Mouse (Mus musculus) spleen, postnatal 36 days (tissue): ENCODE measurements around the gene Daxx.
"Not testable (repeated sequence)": the region's sequence is repeated elsewhere in the genome, so short reads cannot be mapped to it uniquely, and the experiment has no call there.

Experiments
- DNase-seq, 2 experiments: peaks; one replicate each; pipeline ENCODE4 v3.0.0; 2022; ENCODE audit warnings: low spot score in 2 of 2, mixed read lengths in 1 of 2

Daxx gene

DNA sequence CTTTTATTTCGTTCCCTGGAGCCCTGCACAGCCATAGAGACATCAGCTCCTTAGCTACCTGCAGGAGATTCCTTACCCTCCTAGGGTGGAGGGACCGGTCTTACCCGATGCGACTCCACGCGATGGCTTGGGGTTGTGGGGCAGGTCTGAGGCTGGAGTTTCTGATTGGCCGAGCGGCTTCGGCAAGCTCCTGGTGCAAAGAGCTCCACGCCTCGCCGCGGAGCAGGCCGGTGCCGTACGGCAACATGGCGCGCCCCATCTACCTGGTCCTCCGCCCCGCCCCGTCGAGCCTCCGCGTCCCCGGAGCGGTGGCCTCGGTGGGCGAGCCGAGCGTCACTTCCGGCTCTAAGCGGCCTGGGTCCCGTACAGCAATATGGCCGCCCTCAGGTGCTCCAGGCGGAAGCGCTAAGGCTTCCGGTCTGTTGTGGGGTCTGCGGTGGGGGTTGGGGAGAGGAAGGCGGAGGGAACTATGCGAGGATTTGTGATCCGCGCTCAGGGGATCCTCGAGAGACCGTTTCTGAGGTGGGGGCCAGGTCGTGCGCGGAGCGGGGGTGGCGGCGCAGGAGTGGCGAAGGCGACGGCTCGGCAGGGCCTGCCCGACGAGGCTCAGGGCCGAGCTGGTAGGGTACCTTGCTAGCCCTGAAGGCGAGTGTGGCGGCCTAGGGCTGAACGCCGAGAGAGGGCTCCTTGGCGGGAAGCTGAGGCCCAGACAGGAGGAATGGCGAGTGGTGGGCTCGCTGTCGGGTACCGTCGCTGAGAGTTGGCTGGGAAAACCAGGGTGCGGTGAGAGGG is at the start of gene Daxx:
TSS of gene Daxx (plus strand) at position 338 of the 792 bp plus-strand sequence.
- DNase-seq, result peak; percentile 99

DNA sequence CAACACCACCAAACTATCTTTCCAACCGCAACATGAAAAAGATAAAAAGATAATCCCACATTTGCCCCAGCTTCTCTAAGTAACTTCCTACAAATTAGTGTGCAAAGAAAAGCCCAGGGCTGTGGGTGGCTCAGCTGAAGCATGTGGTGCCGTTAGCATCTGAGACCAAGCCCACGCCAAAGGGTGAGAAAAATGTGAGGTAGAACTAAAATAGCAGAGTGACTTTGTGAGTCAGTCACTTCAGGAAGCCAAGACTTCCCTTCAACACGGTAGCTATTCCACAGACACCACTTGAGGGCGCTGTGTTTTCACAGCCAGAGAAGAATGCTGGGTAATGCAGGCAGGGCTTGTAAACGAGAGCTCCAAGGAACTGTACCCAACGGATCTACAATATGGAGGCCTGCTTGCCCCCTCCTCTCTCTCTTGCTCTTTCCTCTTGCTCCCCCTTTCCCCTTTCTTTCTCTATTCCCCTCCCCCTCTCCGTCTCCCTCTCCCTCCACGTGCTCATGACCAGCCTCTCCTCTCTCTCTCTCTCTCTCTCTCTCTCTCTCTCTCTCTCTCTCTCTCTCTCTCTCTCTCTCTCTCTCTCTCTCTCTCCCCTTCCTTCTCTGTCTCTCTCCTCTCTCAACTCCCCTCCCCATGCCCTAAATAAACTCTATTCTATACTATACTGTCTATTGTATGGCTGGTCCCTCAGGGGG is 43.7 kb upstream of the Daxx start:
- peak; percentile 60 to 63 for DNase-seq

DNA sequence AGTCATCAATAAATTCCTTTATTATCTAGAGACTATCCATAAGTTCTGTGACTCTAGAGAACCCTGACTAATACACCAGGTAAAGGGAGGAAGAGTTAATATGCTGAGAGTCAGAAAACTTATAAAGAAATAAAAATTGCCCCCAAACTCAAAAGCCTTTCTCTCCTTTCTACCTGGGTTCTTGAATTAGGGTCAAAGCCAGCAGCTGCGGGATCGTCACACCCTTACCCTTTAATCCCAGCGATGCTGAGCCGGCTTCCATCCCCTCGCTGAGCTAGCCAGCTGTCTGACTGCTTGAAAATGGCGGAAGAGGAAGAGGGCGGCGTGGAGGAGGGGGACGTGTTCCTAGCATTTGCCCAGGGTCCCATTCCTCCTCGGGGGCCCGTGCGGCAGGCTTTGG is 35.7 kb upstream of the Daxx start, which contains the start of gene Gm7029:
TSS of gene Gm7029 (plus strand) at position 301 of the 400 bp plus-strand sequence.
- DNase-seq, result not testable (repeated sequence)

DNA sequence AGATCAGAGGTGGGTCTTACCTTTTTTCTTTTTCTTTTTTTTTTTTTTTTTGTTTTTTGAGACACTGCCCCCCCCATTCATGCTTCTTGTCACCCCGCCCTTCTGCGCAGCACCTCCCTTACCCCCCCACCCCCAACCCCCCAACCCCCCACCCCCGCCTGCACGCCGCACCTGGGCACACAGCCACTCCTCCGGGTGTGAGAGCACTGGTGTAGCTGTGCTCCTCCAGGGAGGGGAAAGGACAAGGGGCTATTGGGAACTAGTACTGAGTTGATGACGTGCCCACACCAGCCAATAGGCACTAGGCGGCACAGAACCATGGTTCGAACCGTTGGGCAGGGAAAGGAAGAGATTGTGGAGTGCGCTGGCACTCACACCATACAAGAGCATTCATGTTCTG is 34.8 kb upstream of the Daxx start:
- DNase-seq, result no peak

DNA sequence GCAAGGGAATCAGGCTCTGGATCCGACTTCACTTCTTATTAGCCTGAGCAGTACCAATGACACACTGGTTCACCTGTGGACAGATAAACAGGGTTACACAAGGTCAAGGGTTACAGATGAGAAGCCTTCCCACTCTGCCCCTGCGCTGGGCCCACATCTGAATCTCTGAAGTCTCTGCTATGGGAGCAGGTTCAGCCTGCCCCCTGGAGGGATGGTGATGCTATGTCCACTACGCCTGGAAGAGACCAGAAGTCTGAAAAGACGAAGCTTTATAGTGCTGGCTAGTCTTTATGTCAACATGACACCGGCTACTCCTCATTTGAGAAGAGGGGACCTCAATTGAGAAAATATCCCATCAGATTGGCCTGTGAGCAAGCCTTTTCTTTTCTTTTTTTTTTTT is 33.4 kb upstream of the Daxx start:
- not testable (repeated sequence) for DNase-seq

DNA sequence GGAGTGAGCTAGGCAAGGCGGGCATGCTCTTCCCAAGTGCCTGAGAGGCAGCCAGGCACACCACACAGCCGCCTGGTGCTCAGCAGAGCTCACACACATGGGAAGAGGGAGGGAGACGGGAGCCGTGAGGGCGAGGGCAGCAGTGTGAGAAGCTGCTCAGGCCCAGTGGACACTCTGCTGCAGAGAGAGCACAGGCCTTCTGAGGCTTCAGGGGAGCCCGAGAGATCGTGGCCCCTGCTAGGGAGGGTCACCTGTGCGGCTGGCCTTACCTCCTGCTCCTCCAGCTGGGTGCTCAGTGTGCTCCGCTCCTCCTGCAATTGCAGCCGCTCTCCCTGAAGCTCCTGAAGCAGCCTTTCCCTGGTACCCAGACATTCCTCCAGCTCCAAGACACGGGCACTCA is 24.9 kb upstream of the Daxx start:
- not testable (repeated sequence) for DNase-seq

DNA sequence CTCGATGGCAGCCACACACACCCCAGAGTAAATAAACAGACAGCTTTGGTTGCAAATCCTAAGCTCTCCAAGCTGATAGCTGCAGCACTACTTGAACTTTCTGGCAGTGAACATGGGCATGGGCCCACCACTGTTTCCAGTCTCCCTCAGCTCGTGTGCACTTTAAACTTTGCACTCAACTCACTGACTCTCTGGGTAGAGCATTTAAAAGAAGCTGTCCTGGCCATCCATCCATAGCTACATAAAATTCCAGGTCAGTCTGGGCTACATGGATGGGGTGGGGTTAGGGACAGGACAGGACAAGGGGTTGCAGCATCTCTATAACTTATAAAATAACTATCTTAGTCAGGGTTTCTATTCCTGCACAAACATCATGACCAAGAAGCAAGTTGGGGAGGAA is 21.4 kb upstream of the Daxx start:
- DNase-seq, result not testable (repeated sequence)

DNA sequence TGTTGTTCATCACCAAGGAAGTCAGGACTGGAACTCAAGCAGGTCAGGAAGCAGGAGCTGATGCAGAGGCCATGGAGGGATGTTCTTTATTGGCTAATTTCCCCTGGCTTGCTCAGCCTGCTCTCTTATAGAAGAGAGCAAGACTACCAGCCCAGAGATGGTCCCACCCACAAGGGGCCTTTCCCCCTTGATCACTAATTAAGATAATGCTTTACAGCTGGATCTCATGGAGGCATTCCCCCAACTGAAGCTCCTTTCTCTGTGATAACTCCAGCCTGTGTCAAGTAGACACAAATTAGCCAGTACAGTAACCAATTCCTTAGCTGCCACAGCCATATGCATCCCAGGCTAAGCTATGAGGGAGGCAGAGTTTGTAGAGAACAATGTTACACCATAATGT is 21.0 kb upstream of the Daxx start:
- not testable (repeated sequence) for DNase-seq

DNA sequence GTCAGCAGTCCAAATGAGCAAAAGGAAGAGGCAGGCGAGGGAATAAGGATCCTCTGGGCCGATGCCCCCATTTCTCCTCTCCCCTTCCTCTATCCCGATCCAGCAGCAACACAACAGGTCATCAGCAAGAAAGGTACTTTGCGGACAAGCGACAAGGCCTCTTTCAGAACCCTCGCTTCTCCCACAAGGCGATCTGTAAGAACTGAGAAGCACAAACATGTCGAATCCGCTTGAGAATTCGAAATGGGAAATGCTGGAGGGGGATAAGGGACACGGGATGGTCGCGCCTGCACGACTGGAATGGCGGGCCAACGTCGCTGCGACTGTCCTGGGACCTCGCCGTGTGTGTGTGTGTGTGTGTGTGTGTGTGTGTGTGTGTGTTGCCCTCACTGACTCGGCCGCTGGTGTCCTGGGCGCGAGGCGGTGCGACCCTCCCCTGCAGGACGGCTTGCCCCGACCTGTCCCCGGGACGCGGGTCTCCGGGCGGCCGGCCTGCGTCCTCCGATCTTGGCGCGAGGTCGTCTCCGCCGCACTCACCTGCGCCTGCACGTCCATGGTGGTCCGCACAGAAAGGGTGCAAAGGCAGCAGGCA is 19.2 kb upstream of the Daxx start:
- not testable (repeated sequence) for DNase-seq

DNA sequence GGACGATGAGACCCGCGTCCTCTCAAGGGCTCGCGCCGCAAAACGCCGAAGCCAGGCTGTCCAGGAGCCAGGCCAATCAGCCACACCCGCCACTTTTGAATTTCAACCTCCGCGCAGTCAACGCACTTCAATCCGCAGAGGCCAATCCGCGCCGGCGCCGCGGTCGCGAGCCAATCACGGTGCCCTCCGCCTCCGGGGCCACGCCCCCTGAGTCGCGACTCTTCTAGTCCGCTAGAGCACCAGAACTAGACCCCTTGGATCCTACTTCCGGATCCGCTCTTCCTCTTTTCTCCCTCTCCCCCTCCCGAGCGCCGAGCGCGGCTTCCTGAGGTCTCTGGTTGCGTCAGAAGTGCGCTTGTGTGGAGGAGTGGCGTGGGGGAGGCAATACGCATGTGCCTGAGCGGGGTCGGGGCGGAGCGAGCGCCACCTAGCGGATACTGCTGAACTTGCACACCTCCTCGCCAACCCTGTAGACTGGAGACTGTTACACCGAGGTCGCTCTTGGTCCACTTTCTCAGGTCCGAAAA is 18.6 kb upstream of the Daxx start, which contains the start of gene Kifc1:
TSS of gene Kifc1 (minus strand) at position 129 of the 527 bp plus-strand sequence.
- peak; percentile 100 for DNase-seq

DNA sequence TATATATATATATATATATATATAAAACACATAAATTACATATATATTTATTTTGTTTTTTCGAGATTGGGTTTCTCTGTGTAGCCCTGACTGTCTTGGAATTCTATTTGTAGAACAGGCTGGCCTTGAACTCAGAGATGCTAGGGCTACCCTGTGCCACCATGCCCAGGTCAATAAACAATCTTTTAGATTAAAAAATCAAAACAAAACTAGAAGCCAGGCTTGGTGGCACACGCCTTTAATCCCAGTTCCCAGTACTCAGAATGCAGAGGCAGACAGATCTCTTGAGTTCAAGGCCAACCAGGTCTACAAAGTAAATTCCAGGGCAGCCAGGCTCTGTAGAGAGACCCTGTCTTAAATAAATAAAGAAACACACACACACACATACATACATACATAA is 17.9 kb upstream of the Daxx start:
- no peak for DNase-seq

DNA sequence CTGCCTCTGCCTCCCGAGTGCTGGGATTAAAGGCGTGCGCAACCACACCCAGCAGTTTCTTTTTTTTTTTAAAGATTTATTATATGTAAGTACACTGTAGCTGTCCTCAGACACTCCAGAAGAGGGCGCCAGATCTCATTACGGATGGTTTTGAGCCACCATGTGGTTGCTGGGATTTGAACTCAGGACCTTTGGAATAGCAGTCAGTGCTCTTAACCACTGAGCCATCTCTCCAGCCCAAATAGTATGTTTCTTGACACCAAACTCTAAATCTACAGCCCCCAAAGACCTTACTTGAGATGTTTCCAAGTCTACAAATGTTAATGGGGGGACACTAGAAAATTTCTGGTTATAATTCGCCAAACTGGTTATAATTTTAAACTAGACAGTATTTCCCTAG is 17.3 kb upstream of the Daxx start:
- DNase-seq, result not testable (repeated sequence)

DNA sequence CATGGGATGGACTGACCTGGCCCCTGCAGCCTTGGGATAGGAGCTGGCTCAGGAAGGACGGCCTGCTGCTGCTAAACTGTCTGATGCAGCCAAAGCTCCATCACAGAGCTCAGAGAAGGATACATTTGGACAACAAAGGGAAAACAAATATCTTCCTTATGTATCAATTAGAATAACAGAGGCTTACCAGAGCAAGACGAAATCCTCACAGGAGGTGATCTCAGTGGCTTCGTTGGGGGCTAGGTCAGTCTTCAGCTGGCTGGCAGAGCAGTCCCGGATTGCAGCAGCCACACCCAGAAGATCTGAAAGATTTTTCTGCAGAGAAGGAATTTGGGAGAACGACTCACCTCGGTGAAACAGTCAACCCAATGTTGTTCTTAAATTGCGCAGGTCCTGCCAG is 16.8 kb upstream of the Daxx start:
- DNase-seq, result no peak

DNA sequence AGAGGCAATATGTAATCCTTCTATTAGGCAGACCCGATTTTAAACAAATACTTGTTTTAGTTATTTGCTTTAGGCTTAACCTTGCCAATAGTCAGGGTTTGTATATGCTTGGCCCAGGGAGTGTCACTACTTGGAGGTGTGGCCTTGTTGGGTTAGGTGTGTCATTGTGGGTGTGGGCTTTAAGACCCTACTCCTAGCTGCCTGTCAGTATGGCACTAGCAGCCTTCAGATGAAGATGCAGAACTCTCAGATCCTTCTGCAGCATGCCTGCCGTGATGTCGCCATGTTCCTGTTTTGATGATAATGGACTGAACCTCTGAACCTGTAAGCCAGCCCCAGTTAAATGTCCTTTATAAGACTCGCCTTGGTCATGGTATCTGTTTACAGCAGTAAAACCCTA is 16.2 kb upstream of the Daxx start:
- DNase-seq, result not testable (repeated sequence)

DNA sequence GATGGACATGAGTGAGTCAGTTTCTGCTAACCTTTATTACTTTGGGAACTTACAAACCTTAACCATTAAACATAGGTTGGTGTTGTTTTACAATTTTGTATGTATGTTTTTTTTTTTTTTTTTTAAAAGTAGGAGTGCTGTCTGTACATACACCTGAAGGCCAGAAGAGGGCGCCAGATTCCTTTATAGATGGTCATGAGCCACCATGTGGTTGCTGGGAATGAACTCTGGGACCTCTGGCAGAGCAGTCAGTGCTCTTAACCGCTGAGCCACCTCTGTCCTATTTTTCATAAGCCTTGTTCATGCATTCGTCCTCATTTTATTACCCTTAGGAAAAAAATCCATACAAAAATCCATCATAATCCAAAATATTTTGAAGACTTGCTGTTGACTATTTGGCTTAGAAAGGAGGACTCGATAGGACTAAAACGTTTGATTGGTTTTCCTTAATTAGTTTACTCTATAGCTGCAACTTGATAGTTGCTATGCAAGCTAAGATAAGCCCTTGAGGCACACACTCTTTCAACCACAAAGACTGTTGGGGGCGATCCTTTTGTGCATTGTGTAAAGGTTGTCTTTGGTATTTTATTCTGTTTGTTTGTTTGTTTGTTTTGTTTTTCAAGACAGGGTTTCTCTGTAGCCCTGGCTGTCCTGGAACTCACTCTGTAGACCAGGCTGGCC is 12.0 kb upstream of the Daxx start:
- peak in 1 of 2 experiments; percentile 59 for DNase-seq

DNA sequence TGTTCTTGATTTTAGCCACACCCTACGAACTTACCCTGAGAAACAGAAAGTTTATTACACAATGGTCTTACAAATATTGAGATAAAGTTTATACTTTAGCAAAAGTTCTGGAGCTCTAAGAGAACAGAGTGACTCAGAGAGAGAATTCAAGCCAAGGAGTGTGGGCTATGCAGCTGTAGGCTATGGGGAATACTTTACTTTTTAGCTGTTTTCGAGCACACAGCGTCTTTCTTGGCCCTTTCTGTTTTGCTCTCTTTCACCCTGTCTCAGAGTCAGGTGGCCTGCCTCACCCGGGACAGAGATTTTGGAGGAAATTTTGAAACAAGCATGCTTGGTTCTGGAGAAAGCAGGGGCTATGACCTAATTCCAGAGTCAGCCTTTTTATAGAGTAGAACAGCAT is 11.0 kb upstream of the Daxx start:
- DNase-seq, result not testable (repeated sequence)

DNA sequence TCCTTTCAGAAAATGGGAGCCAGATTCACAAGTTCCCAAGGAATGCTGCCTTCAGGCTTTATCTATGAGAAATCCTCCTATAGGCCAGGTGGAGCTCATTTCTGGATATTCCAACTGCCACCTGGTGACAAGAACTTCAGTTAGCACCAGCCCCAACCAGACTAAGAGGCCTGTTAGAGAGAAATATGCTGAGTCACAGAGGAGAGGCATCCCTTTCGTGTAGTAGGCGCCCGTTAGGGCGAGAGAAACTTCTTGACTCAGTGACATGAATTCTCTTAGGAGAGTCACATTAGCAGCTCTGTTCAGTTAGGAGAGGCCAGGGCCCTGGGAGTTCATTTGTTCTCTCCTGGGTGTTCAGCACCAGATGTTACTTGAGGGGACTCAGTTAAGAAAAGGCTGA is 9.6 kb upstream of the Daxx start:
- DNase-seq, result no peak

DNA sequence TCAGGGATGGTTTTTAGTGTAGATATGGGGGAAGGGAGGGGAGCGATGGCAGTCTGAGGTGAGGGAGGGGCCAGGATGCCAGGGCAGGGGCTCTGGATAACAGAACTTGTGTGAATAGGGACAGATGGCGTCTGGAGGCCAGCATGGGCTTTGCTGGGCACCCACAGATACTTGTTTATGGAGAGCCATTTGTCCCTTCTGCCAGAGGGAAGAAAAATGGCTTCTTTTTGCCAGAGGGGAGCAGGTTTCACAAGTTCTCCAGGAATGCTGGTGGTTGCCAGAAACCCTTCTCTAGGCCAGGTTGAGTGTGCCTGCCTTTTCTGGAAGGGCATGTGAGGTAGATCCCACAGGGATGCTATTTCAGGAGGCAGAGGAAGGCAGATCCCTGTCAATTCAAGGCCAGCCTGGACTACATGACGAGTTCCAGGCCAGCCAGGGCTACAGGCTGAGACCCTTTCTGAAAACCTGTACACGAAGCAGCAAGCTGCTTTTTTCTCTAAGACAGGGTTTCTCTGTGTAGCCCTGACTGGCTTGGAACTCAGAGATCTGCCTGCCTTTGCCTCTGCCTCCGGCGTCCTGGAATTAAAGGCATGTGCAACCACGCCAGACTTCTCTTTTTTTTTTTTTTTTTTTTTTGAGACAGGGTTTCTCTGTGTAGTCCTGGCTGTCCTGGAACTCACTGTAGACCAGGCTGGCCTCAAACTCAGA is 8.8 kb upstream of the Daxx start:
- DNase-seq, result no peak

DNA sequence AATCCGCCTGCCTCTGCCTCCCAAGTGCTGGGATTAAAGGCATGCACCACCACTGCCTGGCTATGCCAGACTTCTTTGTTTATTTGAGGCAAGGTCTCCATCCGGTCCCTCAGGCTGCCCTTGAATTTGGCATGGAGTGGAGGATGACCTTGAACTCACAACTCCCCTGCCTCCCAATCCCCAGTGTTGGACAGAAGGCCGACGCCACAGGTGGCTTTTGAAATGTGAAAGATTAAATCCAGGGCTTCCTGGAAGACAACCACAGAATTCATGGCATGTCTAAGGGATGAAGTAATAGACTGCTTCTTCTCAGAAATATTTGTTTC is 8.3 kb upstream of the Daxx start:
- DNase-seq, result no peak

DNA sequence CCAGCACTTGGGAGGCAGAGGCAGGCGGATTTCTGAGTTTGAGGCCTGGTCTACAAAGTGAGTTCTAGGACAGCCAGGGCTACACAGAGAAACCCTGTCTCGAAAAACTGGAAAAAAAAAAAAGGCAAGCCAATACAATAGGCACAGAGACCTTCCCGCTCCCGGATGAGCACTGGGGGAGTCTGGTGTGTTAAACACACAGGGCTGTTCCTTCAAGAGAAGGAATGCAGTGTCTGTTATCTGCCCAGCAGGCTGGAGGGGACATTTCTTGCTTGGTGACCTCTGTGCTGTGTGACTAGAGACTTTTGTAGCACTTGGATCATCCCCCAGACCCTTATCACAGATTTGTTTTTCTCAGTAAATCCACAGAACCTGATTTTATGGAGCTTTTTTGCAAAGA is 7.6 kb upstream of the Daxx start:
- no peak for DNase-seq

DNA sequence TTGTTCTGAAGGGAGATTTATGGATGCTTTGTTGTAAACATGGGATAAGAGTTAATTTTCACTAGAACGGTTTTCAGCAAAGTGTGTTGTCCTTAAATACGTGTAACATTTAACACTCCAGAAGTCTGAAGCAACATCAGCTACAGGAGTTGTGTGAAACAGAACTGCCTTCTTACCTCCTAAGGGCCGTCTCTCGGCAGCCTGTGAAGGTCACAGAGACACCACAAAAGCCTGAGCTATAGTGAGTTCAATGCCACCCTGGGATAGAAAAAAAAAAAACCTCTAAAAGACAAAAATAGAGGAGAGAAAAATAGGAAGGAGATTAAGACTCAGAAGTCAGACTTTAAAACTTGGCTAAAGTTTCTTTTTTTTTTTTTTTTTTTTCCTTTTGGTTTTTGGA is 7.1 kb upstream of the Daxx start:
- no peak for DNase-seq
